Mouse (Mus musculus) intestine, postnatal 0 days (tissue): ENCODE results near the gene Nr6a1. TPM values are rescaled to one million over a fixed set of nuclear protein-coding genes. Genes with fewer than 3 reads are reported as not detected.

ENCODE experiments used
- ATAC-seq: fragments of 200-750 bp; cut with Nextera tagmentation; 2 replicates; pipeline ENCODE4 v1.8.0; 2017; ENCODE audit warnings: mild to moderate bottlenecking, moderate TSS enrichment, moderate library complexity
- H3K27ac ChIP-seq: fragments of 300-500 bp; sonication (generic); 2 replicates; pipeline ENCODE4 v1.5.1; 2014; ENCODE audit warnings: mild to moderate bottlenecking, low read depth, low read length, moderate library complexity
- H3K27me3 ChIP-seq: fragments of 300-500 bp; sonication (generic); replicated peaks from 2 replicates; pipeline ENCODE4 v1.6.1; 2014; ENCODE audit warnings: low read length, mixed read lengths; ENCODE audit not compliant: control insufficient read depth, insufficient read depth
- H3K36me3 ChIP-seq: fragments of 300-500 bp; sonication (generic); 2 replicates; pipeline ENCODE4 v1.6.1; 2014; ENCODE audit warnings: mild to moderate bottlenecking, moderate library complexity; ENCODE audit not compliant: control insufficient read depth, insufficient read depth
- H3K4me1 ChIP-seq: fragments of 300-500 bp; sonication (generic); replicated peaks from 2 replicates; pipeline ENCODE4 v1.6.1; 2014; ENCODE audit warnings: antibody characterized with exemption, low read length, mixed read lengths; ENCODE audit not compliant: control insufficient read depth, insufficient read depth
- H3K4me2 ChIP-seq: fragments of 300-500 bp; sonication (generic); replicated peaks from 2 replicates; pipeline ENCODE4 v1.6.1; 2014; ENCODE audit warnings: low read depth, mild to moderate bottlenecking, moderate library complexity
- H3K4me3 ChIP-seq: fragments of 300-500 bp; sonication (generic); 2 replicates; pipeline ENCODE4 v1.5.1; 2014; ENCODE audit warnings: low read depth, low read length
- H3K9ac ChIP-seq: fragments of 300-500 bp; sonication (generic); 2 replicates; pipeline ENCODE4 v1.6.1; 2014; ENCODE audit warnings: mild to moderate bottlenecking, low read depth, low read length
- H3K9me3 ChIP-seq: fragments of 300-500 bp; sonication (generic); 2 replicates; pipeline ENCODE4 v1.6.1; 2016; ENCODE audit warnings: mixed run types; ENCODE audit not compliant: control insufficient read depth
- CTCF ChIP-seq: sonication (generic); IDR thresholded peaks from 2 replicates; pipeline ENCODE4 v1.5.1; 2016; ENCODE audit warnings: low read depth, mild to moderate bottlenecking, control low read depth, antibody characterized with exemption, moderate library complexity
- WGBS: fragments of 180-500 bp; shearing (Covaris S2); extraction: QIAGEN DNeasy Blood & Tissue Kit; methylation state at CpG from one replicate; pipeline ENCODE4 v1.1.7; 2014; 5-methylcytosine and 5-hydroxymethylcytosine counted together
- polyA plus RNA-seq: library from polyadenylated mRNA; unstranded; fragments of >200 nt; fragmentation: Nextera tagmentation; extraction: Ambion mirVana; gene quantifications from 2 replicates; pipeline ENCODE4 v1.2.1, GENCODE M21; 2015

Nr6a1 gene
- polyA plus RNA-seq, 1 experiment from 2014 or later, result 1.7 TPM

GRCm38 (mm10) chr2:38924571-38924970 is 2.9 kb downstream of the Nr6a1 start:
- WGBS, result 16% methylated on average over 10 of the region's 10 CpGs
- H3K4me1 ChIP-seq, result no peaks in the 10 kb centered on the region
- no peaks in the 10 kb centered on the region for H3K27me3 ChIP-seq
- peak overlapping the region; percentile 77 for H3K4me2 ChIP-seq
- TF ChIP-seq CTCF, result no peak
- no peak for ATAC-seq
- H3K36me3 ChIP-seq, result no peaks in the 10 kb centered on the region
- H3K27ac ChIP-seq, result no peak overlapping the region
- H3K4me3 ChIP-seq, result peak overlapping the region; percentile 92
- no peak overlapping the region for H3K9ac ChIP-seq
- H3K9me3 ChIP-seq, result no peaks in the 10 kb centered on the region

- H3K9me3 ChIP-seq, result no peaks in the 10 kb centered on the region
- H3K27ac ChIP-seq, result no peak overlapping the region
- 42% methylated on average over 2 of the region's 2 CpGs for WGBS
- no peak overlapping the region for H3K9ac ChIP-seq
- H3K4me2 ChIP-seq, result peak overlapping the region; percentile 77
- no peaks in the 10 kb centered on the region for H3K4me1 ChIP-seq
- no peaks in the 10 kb centered on the region for H3K36me3 ChIP-seq
- TF ChIP-seq CTCF, result no peak
- H3K4me3 ChIP-seq, result peak overlapping the region; percentile 92; the same call in 1 of the 2 replicates
- H3K27me3 ChIP-seq, result no peaks in the 10 kb centered on the region
- no peak for ATAC-seq
These were observed 3.6 kb downstream of the Nr6a1 start for GRCm38 (mm10) chr2:38923911-38924310.

- no peaks in the 10 kb centered on the region for H3K36me3 ChIP-seq
- H3K4me3 ChIP-seq, result no peak overlapping the region
- no peak overlapping the region for H3K9ac ChIP-seq
- no peaks in the 10 kb centered on the region for H3K27me3 ChIP-seq
- no peaks in the 10 kb centered on the region for H3K9me3 ChIP-seq
- no peak for TF ChIP-seq CTCF
- no peaks in the 10 kb centered on the region for H3K4me1 ChIP-seq
- H3K27ac ChIP-seq, result no peak overlapping the region
- H3K4me2 ChIP-seq, result peak overlapping the region; percentile 25
- ATAC-seq, result no peak
- WGBS, result 18% methylated on average over 3 of the region's 3 CpGs
These were observed 4.0 kb downstream of the Nr6a1 start for GRCm38 (mm10) chr2:38923471-38923870.

- Histone ChIP-seq H3K9ac (no peak overlapping the region), H3K4me2 (no peak overlapping the region), H3K9me3 (no peaks in the 10 kb centered on the region), H3K4me3 (no peak overlapping the region), H3K27me3 (no peaks in the 10 kb centered on the region), H3K27ac (no peak overlapping the region), H3K4me1 (no peaks in the 10 kb centered on the region), H3K36me3 (no peaks in the 10 kb centered on the region)
- 41% methylated on average over 1 of the region's 1 CpGs for WGBS
- 0 out of 2 replicates have a peak, but pooled peaks have one; percentile 1 for TF ChIP-seq CTCF
- ATAC-seq, result no peak
These were observed 6.1 kb downstream of the Nr6a1 start for GRCm38 (mm10) chr2:38921374-38921773.

- Histone ChIP-seq H3K9ac (no peak overlapping the region), H3K27ac (no peak overlapping the region), H3K36me3 (no peaks in the 10 kb centered on the region), H3K4me1 (no peaks in the 10 kb centered on the region), H3K27me3 (no peaks in the 10 kb centered on the region), H3K4me2 (no peak overlapping the region), H3K9me3 (no peaks in the 10 kb centered on the region), H3K4me3 (no peak overlapping the region)
- no peak for ATAC-seq
- TF ChIP-seq CTCF, result no peak
- WGBS, result 38% methylated on average over 4 of the region's 4 CpGs
These were observed 10.4 kb downstream of the Nr6a1 start for GRCm38 (mm10) chr2:38916947-38917691.

- 53% methylated on average over 4 of the region's 4 CpGs for WGBS
- H3K36me3 ChIP-seq, result no peaks in the 10 kb centered on the region
- H3K27me3 ChIP-seq, result no peaks in the 10 kb centered on the region
- no peaks in the 10 kb centered on the region for H3K9me3 ChIP-seq
- H3K9ac ChIP-seq, result no peak overlapping the region
- H3K4me2 ChIP-seq, result no peak overlapping the region
- no peaks in the 10 kb centered on the region for H3K4me1 ChIP-seq
- no peak overlapping the region for H3K4me3 ChIP-seq
- ATAC-seq, result no peak
- no peak for TF ChIP-seq CTCF
- no peak overlapping the region for H3K27ac ChIP-seq
These were observed 12.5 kb downstream of the Nr6a1 start for GRCm38 (mm10) chr2:38914965-38915364.

- H3K36me3 ChIP-seq, result no peaks in the 10 kb centered on the region
- TF ChIP-seq CTCF, result no peak
- no peak overlapping the region for H3K9ac ChIP-seq
- H3K27me3 ChIP-seq, result no peaks in the 10 kb centered on the region
- H3K4me2 ChIP-seq, result no peak overlapping the region
- no peak for ATAC-seq
- H3K4me1 ChIP-seq, result no peaks in the 10 kb centered on the region
- no peak overlapping the region for H3K27ac ChIP-seq
- H3K4me3 ChIP-seq, result no peak overlapping the region
- 84% methylated on average over 1 of the region's 1 CpGs for WGBS
- H3K9me3 ChIP-seq, result no peaks in the 10 kb centered on the region
These were observed 13.0 kb downstream of the Nr6a1 start for GRCm38 (mm10) chr2:38914517-38914916.
